Mouse (Mus musculus) liver, adult 2 months (tissue): ENCODE results near the gene Ano2.

ENCODE experiments used
- CTCF ChIP-seq: fragments of 200-500 bp; IDR thresholded peaks from 2 replicates; pipeline ENCODE4 v1.5.1; 2011; ENCODE audit warnings: low read depth, low read length, control low read depth
- POLR2A ChIP-seq: fragments of 200-500 bp; IDR thresholded peaks from 2 replicates; pipeline ENCODE4 v1.6.1; 2011; ENCODE audit warnings: low read length, control low read depth; ENCODE audit not compliant: insufficient read depth; ENCODE audit errors: extremely low read depth

DNA sequence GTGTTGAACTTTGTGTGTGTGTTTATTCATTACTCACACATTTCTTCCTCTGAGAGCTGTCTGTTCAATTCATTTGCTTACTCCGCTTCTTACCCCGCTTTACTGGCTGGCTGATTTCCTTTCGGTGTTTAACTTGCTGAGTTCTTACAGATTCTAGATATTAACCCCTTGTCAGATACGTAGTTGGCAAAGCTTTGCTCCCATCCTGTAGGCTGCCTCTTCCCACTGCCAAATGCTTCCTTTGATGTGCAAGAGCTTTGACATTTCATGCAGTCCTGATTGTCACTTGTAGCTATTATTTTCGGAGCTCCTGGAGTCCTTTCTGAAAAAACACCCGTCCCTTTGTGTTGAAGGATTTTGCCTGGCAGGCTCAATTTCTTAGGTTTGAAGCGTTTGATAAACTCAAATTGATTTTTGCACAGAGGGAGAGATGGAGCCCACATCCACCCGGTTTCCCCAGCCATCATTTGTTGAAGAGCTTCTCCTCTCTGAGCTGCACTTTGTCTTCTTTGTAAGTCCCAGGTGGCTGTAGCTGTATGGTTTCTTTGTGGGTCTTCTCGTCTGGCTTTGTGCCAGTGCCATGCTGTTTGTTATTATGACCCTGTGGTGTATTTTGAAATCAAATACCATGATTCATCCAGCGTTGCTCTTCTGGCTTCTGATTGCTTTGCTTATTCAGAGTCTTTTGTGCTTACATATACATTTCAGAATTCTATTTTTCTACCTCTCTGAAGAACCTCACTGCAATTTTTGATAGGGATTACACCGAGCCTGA, 47.5 kb downstream of the Ano2 start:
- TF ChIP-seq POLR2A (no peak), CTCF (no peak)
